Mouse (Mus musculus) midbrain, postnatal 0 days (tissue): ENCODE measurements around the gene Neto2. TPM values are rescaled to one million over a fixed set of nuclear protein-coding genes. Genes with fewer than 3 reads are reported as not detected.
"Not testable (repeated sequence)": the region's sequence is repeated elsewhere in the genome, so short reads cannot be mapped to it uniquely, and the experiment has no call there.

Experiments
- ATAC-seq: fragments of 200-750 bp; cut with Nextera tagmentation; 2 replicates; pipeline ENCODE4 v1.8.0; 2017; ENCODE audit warnings: moderate number of reproducible peaks, mild to moderate bottlenecking, moderate TSS enrichment, moderate library complexity; ENCODE audit not compliant: low FRiP score
- DNase-seq: peaks from one replicate; pipeline ENCODE4 v3.0.0-alpha.2; 2015; ENCODE audit warnings: low spot score
- H3K27ac ChIP-seq: fragments of 300-500 bp; sonication (generic); 2 replicates; pipeline ENCODE4 v1.5.1; 2014; ENCODE audit warnings: low read depth, mild to moderate bottlenecking, low read length, mixed read lengths
- H3K27me3 ChIP-seq: fragments of 300-500 bp; sonication (generic); 2 replicates; pipeline ENCODE4 v1.6.1; 2014; ENCODE audit warnings: low read length, control low read depth, mixed read lengths; ENCODE audit not compliant: insufficient read depth
- H3K36me3 ChIP-seq: fragments of 300-500 bp; sonication (generic); 2 replicates; pipeline ENCODE4 v1.6.1; 2014; ENCODE audit warnings: low read length, control low read depth, mixed read lengths; ENCODE audit not compliant: insufficient read depth
- H3K4me1 ChIP-seq: fragments of 300-500 bp; sonication (generic); 2 replicates; pipeline ENCODE4 v1.6.1; 2014; ENCODE audit warnings: mild to moderate bottlenecking, control low read depth, antibody characterized with exemption, low read length, mixed read lengths; ENCODE audit not compliant: insufficient read depth
- H3K4me2 ChIP-seq: fragments of 300-500 bp; sonication (generic); 2 replicates; pipeline ENCODE4 v1.6.1; 2014; ENCODE audit warnings: low read depth, mild to moderate bottlenecking, low read length, mixed read lengths; ENCODE audit not compliant: poor library complexity, severe bottlenecking
- H3K4me3 ChIP-seq: fragments of 300-500 bp; sonication (generic); 2 replicates; pipeline ENCODE4 v1.5.1; 2014; ENCODE audit warnings: low read depth, mild to moderate bottlenecking, low read length, moderate library complexity
- H3K9ac ChIP-seq: fragments of 300-500 bp; sonication (generic); replicated peaks from 2 replicates; pipeline ENCODE4 v1.6.1; 2014; ENCODE audit warnings: mild to moderate bottlenecking, low read length, moderate library complexity, mixed read lengths; ENCODE audit not compliant: poor library complexity, severe bottlenecking
- H3K9me3 ChIP-seq: fragments of 300-500 bp; sonication (generic); 2 replicates; pipeline ENCODE4 v1.6.1; 2016; ENCODE audit warnings: low read length, control low read depth
- CTCF ChIP-seq: IDR thresholded peaks from 2 replicates; pipeline ENCODE4 v1.5.1; 2016; ENCODE audit warnings: antibody characterized with exemption, mild to moderate bottlenecking
- WGBS: fragments of 180-500 bp; shearing (Covaris S2); extraction: QIAGEN DNeasy Blood & Tissue Kit; methylation state at CpG from one replicate; pipeline ENCODE4 v1.1.7; 2014; 5-methylcytosine and 5-hydroxymethylcytosine counted together
- polyA plus RNA-seq: library from polyadenylated mRNA; unstranded; fragments of >200 nt; fragmentation: Nextera tagmentation; extraction: Ambion mirVana; gene quantifications from 2 replicates; pipeline ENCODE4 v1.2.1, GENCODE M21; 2015
- total RNA-seq: library from RNA; depleted of rRNA; stranded (reverse); fragments of >200 nt; gene quantifications from 2 replicates; pipeline ENCODE4 v1.2.3, GENCODE M21; 2014

The Neto2 gene
- total and polyA plus RNA-seq, 2 experiments from 2014 or later, result 46.5 to 106 TPM

- H3K4me2 ChIP-seq, result no peak overlapping the region
- no peak overlapping the region for H3K9ac ChIP-seq
- no peak overlapping the region for H3K4me3 ChIP-seq
- DNase-seq (no peak), ATAC-seq (no peak)
- H3K27ac ChIP-seq, result no peak overlapping the region
- peaks cover 10% of the 10 kb centered on the region; the same call in 1 of the 2 replicates for H3K36me3 ChIP-seq
- H3K27me3 ChIP-seq, result no peaks in the 10 kb centered on the region
- H3K9me3 ChIP-seq, result no peaks in the 10 kb centered on the region
- no peaks in the 10 kb centered on the region for H3K4me1 ChIP-seq
- TF ChIP-seq CTCF, result no peak
- 91% methylated on average over 4 of the region's 4 CpGs for WGBS
Measured at GRCm38 (mm10) chr8:85644921-85645665, 55.6 kb downstream of the Neto2 start.

GRCm38 (mm10) chr8:85624450-85624849 lies 76.3 kb downstream of the Neto2 start:
- no peaks in the 10 kb centered on the region for H3K4me1 ChIP-seq
- no peaks in the 10 kb centered on the region for H3K9me3 ChIP-seq
- no peak overlapping the region for H3K4me2 ChIP-seq
- no peak overlapping the region for H3K4me3 ChIP-seq
- DNase-seq (no peak), ATAC-seq (no peak)
- H3K27me3 ChIP-seq, result no peaks in the 10 kb centered on the region
- whole genome bisulfite sequencing, result 92% methylated on average over 6 of the region's 6 CpGs
- H3K27ac ChIP-seq, result no peak overlapping the region
- no peak overlapping the region for H3K9ac ChIP-seq
- H3K36me3 ChIP-seq, result peaks cover 9% of the 10 kb centered on the region
- TF ChIP-seq CTCF, result no peak

GRCm38 (mm10) chr8:85623246-85623645 lies 77.5 kb downstream of the Neto2 start:
- TF ChIP-seq CTCF, result no peak
- 91% methylated on average over 5 of the region's 5 CpGs for WGBS
- H3K4me1 ChIP-seq, result no peaks in the 10 kb centered on the region
- no peak for ATAC-seq
- no peak overlapping the region for H3K27ac ChIP-seq
- H3K27me3 ChIP-seq, result no peaks in the 10 kb centered on the region
- H3K9me3 ChIP-seq, result no peaks in the 10 kb centered on the region
- H3K4me3 ChIP-seq, result no peak overlapping the region
- no peak for DNase-seq
- H3K9ac ChIP-seq, result no peak overlapping the region
- H3K36me3 ChIP-seq, result peaks cover 9% of the 10 kb centered on the region
- no peak overlapping the region for H3K4me2 ChIP-seq

- 89% methylated on average over 3 of the region's 3 CpGs for WGBS
- peaks cover 6% of the 10 kb centered on the region for H3K36me3 ChIP-seq
- H3K9ac ChIP-seq, result no peak overlapping the region
- TF ChIP-seq CTCF, result no peak
- H3K27ac ChIP-seq, result no peak overlapping the region
- no peaks in the 10 kb centered on the region for H3K4me1 ChIP-seq
- no peaks in the 10 kb centered on the region for H3K9me3 ChIP-seq
- no peak overlapping the region for H3K4me3 ChIP-seq
- no peaks in the 10 kb centered on the region for H3K27me3 ChIP-seq
- ATAC-seq (no peak), DNase-seq (no peak)
- H3K4me2 ChIP-seq, result no peak overlapping the region
Measured at GRCm38 (mm10) chr8:85618789-85619188, 81.9 kb downstream of the Neto2 start.

GRCm38 (mm10) chr8:85617125-85617524 lies 83.6 kb downstream of the Neto2 start:
- H3K4me2 ChIP-seq, DNase-seq, H3K36me3 ChIP-seq, H3K4me1 ChIP-seq, H3K4me3 ChIP-seq, H3K27ac ChIP-seq, H3K27me3 ChIP-seq, H3K9ac ChIP-seq, ATAC-seq, H3K9me3 ChIP-seq: not testable (repeated sequence)
- WGBS, result 93% methylated on average over 3 of the region's 3 CpGs

GRCm38 (mm10) chr8:85608836-85609235 lies 91.9 kb downstream of the Neto2 start:
- no peaks in the 10 kb centered on the region for H3K36me3 ChIP-seq
- no peak overlapping the region for H3K27ac ChIP-seq
- no peak for ATAC-seq
- H3K4me3 ChIP-seq, result no peak overlapping the region
- WGBS, result 72% methylated on average over 2 of the region's 2 CpGs
- H3K27me3 ChIP-seq, result no peaks in the 10 kb centered on the region
- no peak for DNase-seq
- TF ChIP-seq CTCF, result no peak
- no peak overlapping the region for H3K9ac ChIP-seq
- no peak overlapping the region for H3K4me2 ChIP-seq
- H3K4me1 ChIP-seq, result no peaks in the 10 kb centered on the region
- no peaks in the 10 kb centered on the region for H3K9me3 ChIP-seq
